Mouse (Mus musculus): ENCODE measurements around the gene Slitrk5. TPM values are rescaled to one million over a fixed set of nuclear protein-coding genes. Genes with fewer than 3 reads are reported as not detected.
"Not testable (repeated sequence)": the region's sequence is repeated elsewhere in the genome, so short reads cannot be mapped to it uniquely, and the experiment has no call there.

Gene Slitrk5
- polyA plus RNA-seq, 1 experiment from 2014 or later: 6.3 TPM

DNA sequence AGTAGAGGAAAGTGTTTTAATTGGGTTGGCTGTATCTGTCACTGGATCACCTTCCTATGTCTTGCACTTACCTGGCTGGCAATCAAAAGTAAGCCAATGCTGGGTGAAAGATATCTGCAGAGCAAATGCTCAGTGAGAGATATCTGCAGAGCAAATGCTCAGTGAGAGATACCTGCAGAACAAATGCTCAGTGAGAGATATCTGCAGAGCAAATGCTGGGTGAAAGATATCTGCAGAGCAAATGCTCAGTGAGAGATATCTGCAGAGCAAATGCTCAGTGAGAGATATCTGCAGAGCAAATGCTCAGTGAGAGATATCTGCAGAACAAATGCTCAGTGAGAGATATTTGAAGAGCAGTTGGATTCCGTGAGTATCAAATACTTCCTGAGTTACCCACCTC, 15.2 kb downstream of the Slitrk5 start:
- WGBS: 55% methylated on average over 1 of the region's 1 CpGs
- H3K4me2 ChIP-seq; H3K9ac ChIP-seq; H3K4me3 ChIP-seq; H3K36me3 ChIP-seq; H3K27ac ChIP-seq; ATAC-seq (replicated peaks; ENCODE audit: insufficient number of reproducible peaks, insufficient read depth, low FRiP score, low read depth); H3K4me1 ChIP-seq (replicated peaks); H3K27me3 ChIP-seq; H3K9me3 ChIP-seq (replicated peaks): not testable (repeated sequence)

DNA sequence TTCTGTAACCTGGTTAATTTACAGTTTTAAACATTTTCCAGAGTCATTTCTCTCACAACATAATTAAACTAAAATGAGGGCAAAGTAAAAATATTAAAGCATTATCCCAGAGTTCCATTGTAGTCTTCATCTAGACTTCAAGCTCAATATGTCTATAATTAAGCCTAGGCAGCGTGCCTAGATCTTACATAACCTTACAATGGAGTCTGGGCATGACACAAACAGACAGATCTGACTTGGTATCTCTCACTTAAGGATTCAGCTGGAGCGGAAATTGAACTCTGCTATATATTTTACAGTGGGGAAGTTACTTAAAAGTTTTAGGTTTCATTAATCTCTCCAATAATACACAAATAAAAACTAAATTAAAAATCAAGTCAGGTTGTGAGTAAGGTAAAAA, 54.9 kb downstream of the Slitrk5 start:
- no peak for ATAC-seq (replicated peaks; ENCODE audit: insufficient number of reproducible peaks, insufficient read depth, low FRiP score, low read depth)
- H3K9ac ChIP-seq: no peak overlapping the region
- H3K27ac ChIP-seq: no peak overlapping the region
- H3K27me3 ChIP-seq: no peaks in the 10 kb centered on the region
- no peaks in the 10 kb centered on the region for H3K36me3 ChIP-seq
- no peak overlapping the region for H3K4me3 ChIP-seq
- H3K4me2 ChIP-seq: no peak overlapping the region
- 64% methylated on average over 2 of the region's 2 CpGs for WGBS
- H3K4me1 ChIP-seq (replicated peaks): 0 out of 2 replicates have a peak, but pooled peaks cover 4% of the 10 kb centered on the region
- no peaks in the 10 kb centered on the region for H3K9me3 ChIP-seq (replicated peaks)
